Mouse (Mus musculus) neural tube, embryonic 14.5 days (tissue): ENCODE measurements around the gene 1190002N15Rik. TPM values are rescaled to one million over a fixed set of nuclear protein-coding genes. Genes with fewer than 3 reads are reported as not detected.

Experiments
- ATAC-seq: fragments of 200-750 bp; cut with Nextera tagmentation; 2 replicates; pipeline ENCODE4 v1.8.0; 2017; ENCODE audit warnings: low read depth, mild to moderate bottlenecking, moderate TSS enrichment, moderate library complexity
- H3K27ac ChIP-seq: fragments of 300-500 bp; sonication (generic); 2 replicates; pipeline ENCODE4 v1.5.1; 2014; ENCODE audit warnings: low read depth, mild to moderate bottlenecking, control low read depth, low read length, moderate library complexity, mixed read lengths
- H3K27me3 ChIP-seq: fragments of 300-500 bp; sonication (generic); 2 replicates; pipeline ENCODE4 v1.6.1; 2014; ENCODE audit warnings: low read length; ENCODE audit not compliant: control insufficient read depth, insufficient read depth
- H3K36me3 ChIP-seq: fragments of 300-500 bp; sonication (generic); 2 replicates; pipeline ENCODE4 v1.6.1; 2014; ENCODE audit warnings: low read length, mixed read lengths; ENCODE audit not compliant: control insufficient read depth, insufficient read depth
- H3K4me1 ChIP-seq: fragments of 300-500 bp; sonication (generic); 2 replicates; pipeline ENCODE4 v1.6.1; 2014; ENCODE audit warnings: low read length; ENCODE audit not compliant: control insufficient read depth, insufficient read depth
- H3K4me2 ChIP-seq: fragments of 300-500 bp; sonication (generic); 2 replicates; pipeline ENCODE4 v1.6.1; 2014; ENCODE audit warnings: mild to moderate bottlenecking, low read depth, low read length, control low read depth
- H3K4me3 ChIP-seq: fragments of 300-500 bp; sonication (generic); 2 replicates; pipeline ENCODE4 v1.5.1; 2014; ENCODE audit warnings: low read depth, low read length, control low read depth, mixed read lengths
- H3K9ac ChIP-seq: fragments of 300-500 bp; sonication (generic); replicated peaks from 2 replicates; pipeline ENCODE4 v1.6.1; 2014; ENCODE audit warnings: low read depth, mild to moderate bottlenecking, control low read depth, low read length, mixed read lengths
- H3K9me3 ChIP-seq: fragments of 300-500 bp; sonication (generic); 2 replicates; pipeline ENCODE4 v1.6.1; 2016; ENCODE audit warnings: low read length; ENCODE audit not compliant: control insufficient read depth
- WGBS: fragments of 180-500 bp; shearing (Covaris S2); extraction: QIAGEN DNeasy Blood & Tissue Kit; methylation state at CpG from one replicate; pipeline ENCODE4 v1.1.7; 2014; 5-methylcytosine and 5-hydroxymethylcytosine counted together
- polyA plus RNA-seq: library from polyadenylated mRNA; unstranded; fragments of >200 nt; fragmentation: Nextera tagmentation; extraction: Ambion mirVana; gene quantifications from 2 replicates; pipeline ENCODE4 v1.2.1, GENCODE M21; 2014

Gene 1190002N15Rik
- polyA plus RNA-seq, 1 experiment from 2014 or later, result 8.8 TPM

GRCm38 (mm10) chr9:94491467-94491866 is 46.4 kb downstream of the 1190002N15Rik start:
- WGBS, result 66% methylated on average over 9 of the region's 9 CpGs
- Histone ChIP-seq H3K27me3 (no peaks in the 10 kb centered on the region), H3K4me3 (no peak overlapping the region), H3K9me3 (no peaks in the 10 kb centered on the region), H3K27ac (no peak overlapping the region), H3K36me3 (no peaks in the 10 kb centered on the region), H3K4me1 (no peaks in the 10 kb centered on the region), H3K9ac (no peak overlapping the region), H3K4me2 (no peak overlapping the region)
- no peak for ATAC-seq

GRCm38 (mm10) chr9:94487976-94488375 is 49.9 kb downstream of the 1190002N15Rik start:
- Histone ChIP-seq H3K27ac (no peak overlapping the region), H3K9ac (no peak overlapping the region), H3K4me2 (no peak overlapping the region), H3K4me1 (no peaks in the 10 kb centered on the region), H3K9me3 (no peaks in the 10 kb centered on the region), H3K4me3 (no peak overlapping the region), H3K27me3 (no peaks in the 10 kb centered on the region), H3K36me3 (no peaks in the 10 kb centered on the region)
- WGBS, result 83% methylated on average over 2 of the region's 2 CpGs
- ATAC-seq, result no peak

GRCm38 (mm10) chr9:94483291-94483879 is 54.5 kb downstream of the 1190002N15Rik start:
- no peak overlapping the region for H3K4me2 ChIP-seq
- H3K9me3 ChIP-seq, result no peaks in the 10 kb centered on the region
- H3K4me1 ChIP-seq, result no peaks in the 10 kb centered on the region
- ATAC-seq, result no peak
- H3K4me3 ChIP-seq, result no peak overlapping the region
- H3K27ac ChIP-seq, result no peak overlapping the region
- H3K36me3 ChIP-seq, result no peaks in the 10 kb centered on the region
- 78% methylated on average over 6 of the region's 6 CpGs for WGBS
- H3K9ac ChIP-seq, result no peak overlapping the region
- H3K27me3 ChIP-seq, result no peaks in the 10 kb centered on the region

DNA sequence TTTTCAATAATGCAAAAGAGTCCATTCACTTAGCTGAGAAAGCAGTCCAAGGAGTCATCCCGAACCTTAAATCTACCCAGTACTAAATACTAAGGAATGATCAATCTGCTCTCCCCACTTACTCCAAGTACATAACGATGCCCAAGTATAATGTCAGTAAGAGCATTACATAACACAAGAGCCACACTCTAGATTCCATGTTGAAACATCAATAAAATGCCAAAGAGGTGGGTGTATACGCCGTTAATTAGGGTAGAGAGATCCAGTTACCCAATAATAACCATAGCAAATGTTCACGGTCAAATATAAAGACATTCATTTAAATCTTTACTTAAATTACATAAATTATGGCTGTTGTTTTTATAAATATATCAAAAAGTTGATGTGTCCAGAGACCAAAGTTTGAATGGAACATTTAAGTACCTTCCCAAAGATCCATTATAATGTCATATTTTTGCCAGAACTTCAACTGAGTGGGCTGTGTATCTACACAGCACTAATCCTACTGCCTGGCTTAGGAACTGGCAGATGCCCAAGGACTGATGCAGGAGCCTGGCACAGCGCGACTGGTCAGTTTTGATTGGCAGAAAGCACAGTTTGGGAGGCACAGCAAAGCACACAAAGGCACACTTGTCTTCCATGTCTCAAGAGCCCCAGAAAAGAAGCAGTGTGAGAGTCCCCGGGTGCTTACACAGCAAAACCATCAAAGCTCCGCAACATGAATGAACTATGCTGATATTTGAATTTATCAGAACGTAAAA is 55.5 kb downstream of the 1190002N15Rik start:
- Histone ChIP-seq H3K4me3 (no peak overlapping the region), H3K27me3 (no peaks in the 10 kb centered on the region), H3K4me1 (no peaks in the 10 kb centered on the region), H3K9ac (no peak overlapping the region), H3K9me3 (no peaks in the 10 kb centered on the region), H3K36me3 (no peaks in the 10 kb centered on the region), H3K27ac (no peak overlapping the region), H3K4me2 (no peak overlapping the region)
- peak; percentile 93 for ATAC-seq
- 77% methylated on average over 10 of the region's 10 CpGs for WGBS

DNA sequence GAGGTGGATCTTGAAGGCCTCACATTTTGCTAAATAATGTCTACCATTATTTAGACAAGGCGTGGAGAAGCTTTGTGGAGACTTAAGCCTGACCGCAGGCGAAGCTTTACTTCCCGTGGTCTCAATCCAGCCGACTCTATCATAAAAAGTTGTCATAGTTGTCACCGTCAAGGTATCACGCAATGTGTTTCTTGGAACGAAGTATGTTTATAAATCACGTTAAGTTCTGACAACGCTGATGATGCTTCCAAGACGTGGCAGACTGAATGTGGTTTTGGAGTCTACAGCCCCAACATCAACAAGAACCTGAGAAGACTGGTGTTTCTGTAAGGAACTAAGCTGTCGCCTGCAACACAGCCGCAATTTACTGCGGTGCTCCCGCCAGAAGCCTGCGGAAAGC is 56.8 kb downstream of the 1190002N15Rik start:
- Histone ChIP-seq H3K4me3 (no peak overlapping the region), H3K27me3 (no peaks in the 10 kb centered on the region), H3K4me1 (no peaks in the 10 kb centered on the region), H3K36me3 (no peaks in the 10 kb centered on the region), H3K9me3 (no peaks in the 10 kb centered on the region), H3K4me2 (no peak overlapping the region), H3K9ac (no peak overlapping the region), H3K27ac (no peak overlapping the region)
- ATAC-seq, result no peak
- WGBS, result 86% methylated on average over 16 of the region's 16 CpGs

GRCm38 (mm10) chr9:94479382-94479781 is 58.5 kb downstream of the 1190002N15Rik start:
- Histone ChIP-seq H3K4me1 (no peaks in the 10 kb centered on the region), H3K27ac (no peak overlapping the region), H3K36me3 (no peaks in the 10 kb centered on the region), H3K4me2 (no peak overlapping the region), H3K4me3 (no peak overlapping the region), H3K9ac (no peak overlapping the region), H3K9me3 (no peaks in the 10 kb centered on the region), H3K27me3 (no peaks in the 10 kb centered on the region)
- ATAC-seq, result no peak
- WGBS, result 89% methylated on average over 6 of the region's 6 CpGs

DNA sequence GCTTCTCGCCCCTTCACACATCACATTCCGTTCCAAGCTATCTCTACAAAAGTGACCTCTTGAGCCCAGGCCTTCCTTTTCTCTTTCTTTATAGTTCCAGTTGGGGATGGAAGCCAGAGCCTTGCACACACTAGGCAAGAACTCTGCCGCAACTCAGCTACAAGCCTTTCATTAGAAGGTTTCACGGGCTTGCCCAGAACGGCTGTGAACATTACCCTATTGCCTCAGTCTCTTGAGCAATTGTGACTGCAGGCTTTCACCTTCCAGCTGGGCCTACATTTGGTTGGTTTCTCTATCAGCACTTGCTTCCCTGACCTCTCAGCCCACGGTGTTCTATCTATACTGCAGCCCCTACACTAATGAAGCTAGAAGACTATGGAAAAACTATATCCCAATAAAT is 58.9 kb downstream of the 1190002N15Rik start:
- no peak for ATAC-seq
- Histone ChIP-seq H3K4me1 (no peaks in the 10 kb centered on the region), H3K36me3 (no peaks in the 10 kb centered on the region), H3K9ac (no peak overlapping the region), H3K4me2 (no peak overlapping the region), H3K27ac (no peak overlapping the region), H3K27me3 (no peaks in the 10 kb centered on the region), H3K4me3 (no peak overlapping the region), H3K9me3 (no peaks in the 10 kb centered on the region)
- WGBS, result 91% methylated on average over 6 of the region's 6 CpGs

- Histone ChIP-seq H3K4me3 (no peak overlapping the region), H3K4me1 (peaks cover 8% of the 10 kb centered on the region; the same call in 1 of the 2 replicates), H3K27ac (no peak overlapping the region), H3K9me3 (no peaks in the 10 kb centered on the region), H3K9ac (no peak overlapping the region), H3K27me3 (no peaks in the 10 kb centered on the region), H3K4me2 (no peak overlapping the region), H3K36me3 (no peaks in the 10 kb centered on the region)
- 96% methylated on average over 1 of the region's 1 CpGs for WGBS
- ATAC-seq, result no peak
Measured at GRCm38 (mm10) chr9:94475973-94476372, 61.9 kb downstream of the 1190002N15Rik start.

DNA sequence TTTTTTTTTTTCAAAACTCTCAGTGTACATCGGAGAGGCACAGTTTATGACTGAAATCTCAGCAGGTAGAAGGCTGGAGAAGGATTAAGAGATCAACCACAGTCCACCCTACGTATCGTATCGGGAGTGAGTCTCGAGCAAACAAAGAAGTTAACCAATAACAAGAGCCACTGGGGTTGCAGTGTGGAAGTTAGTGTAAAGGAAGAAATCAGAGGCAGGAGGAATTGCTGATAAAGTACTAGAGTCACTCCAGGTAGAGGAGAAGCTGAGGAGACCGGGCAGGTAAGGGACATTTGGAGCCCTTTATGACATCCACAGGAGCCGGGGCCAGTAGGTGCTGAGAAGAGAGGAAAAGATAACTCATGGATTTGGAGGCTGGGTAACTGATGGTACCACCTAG is 64.0 kb downstream of the 1190002N15Rik start:
- Histone ChIP-seq H3K4me2 (no peak overlapping the region), H3K4me3 (no peak overlapping the region), H3K9ac (no peak overlapping the region), H3K36me3 (no peaks in the 10 kb centered on the region), H3K27ac (no peak overlapping the region), H3K9me3 (no peaks in the 10 kb centered on the region), H3K4me1 (peaks cover 8% of the 10 kb centered on the region; the same call in 1 of the 2 replicates), H3K27me3 (no peaks in the 10 kb centered on the region)
- WGBS, result 91% methylated on average over 7 of the region's 7 CpGs
- no peak for ATAC-seq
